Mouse (Mus musculus) testis, postnatal 14 days (tissue): ENCODE results near the gene Foxred1.

Experiments
- DNase-seq: peaks from one replicate; pipeline ENCODE4 v3.0.0; 2021; ENCODE audit warnings: low spot score

The Foxred1 gene

GRCm38 (mm10) chr9:35210542-35211474, at the start of gene Foxred1:
Foxred1 (minus strand) TSS chr9:35211055.
- DNase-seq: peak; percentile 99

- DNase-seq: no peak
Measured at GRCm38 (mm10) chr9:35257365-35257764, 46.5 kb upstream of the Foxred1 start.

GRCm38 (mm10) chr9:35249476-35249875, 38.6 kb upstream of the Foxred1 start:
- DNase-seq: no peak

- DNase-seq: no peak
Measured at GRCm38 (mm10) chr9:35247405-35247804, 36.5 kb upstream of the Foxred1 start.

GRCm38 (mm10) chr9:35239734-35240133, 28.9 kb upstream of the Foxred1 start:
- DNase-seq: no peak

GRCm38 (mm10) chr9:35238915-35239571, 28.2 kb upstream of the Foxred1 start:
- DNase-seq: no peak

GRCm38 (mm10) chr9:35238371-35238770, 27.5 kb upstream of the Foxred1 start:
- DNase-seq: no peak

GRCm38 (mm10) chr9:35235996-35236395, 25.1 kb upstream of the Foxred1 start:
- DNase-seq: no peak

- DNase-seq: no peak
Measured at GRCm38 (mm10) chr9:35228671-35229070, 17.8 kb upstream of the Foxred1 start.

GRCm38 (mm10) chr9:35223466-35223865, 12.6 kb upstream of the Foxred1 start:
- DNase-seq: no peak

- DNase-seq: no peak
Measured at GRCm38 (mm10) chr9:35217963-35218362, 7.1 kb upstream of the Foxred1 start.

- DNase-seq: no peak
Measured at GRCm38 (mm10) chr9:35211573-35212511, 987 bp upstream of the Foxred1 start.

GRCm38 (mm10) chr9:35204421-35204820, 6.4 kb downstream of the Foxred1 start:
- DNase-seq: no peak

GRCm38 (mm10) chr9:35203536-35203935, 7.3 kb downstream of the Foxred1 start:
- DNase-seq: no peak

- DNase-seq: no peak
Measured at GRCm38 (mm10) chr9:35200529-35201060, 10.3 kb downstream of the Foxred1 start.

- DNase-seq: peak; percentile 89
Measured at GRCm38 (mm10) chr9:35199772-35200471, 10.9 kb downstream of the Foxred1 start, which contains the start of the genes Srpr and Tirap. Srpr (plus strand) TSS chr9:35200175. Tirap (minus strand) TSS chr9:35200291.

- no peak for DNase-seq
Measured at GRCm38 (mm10) chr9:35198945-35199771, 11.7 kb downstream of the Foxred1 start.

- no peak for DNase-seq
Measured at GRCm38 (mm10) chr9:35198351-35198750, 12.5 kb downstream of the Foxred1 start.

GRCm38 (mm10) chr9:35197625-35198024, 13.2 kb downstream of the Foxred1 start:
- DNase-seq: no peak

- DNase-seq: no peak
Measured at GRCm38 (mm10) chr9:35194048-35194447, 16.8 kb downstream of the Foxred1 start.
